Mouse (Mus musculus) ES-Bruce4 (cell line): ENCODE data around the gene Ros1.

Source experiments
- CTCF ChIP-seq: IDR thresholded peaks from one replicate; pipeline ENCODE4 v1.8.1; 2011; ENCODE audit warnings: low read depth, low read length
- POLR2A ChIP-seq: IDR thresholded peaks from one replicate; pipeline ENCODE4 v1.8.1; 2011; ENCODE audit warnings: low read length; ENCODE audit not compliant: insufficient read depth

- TF ChIP-seq CTCF (no peak), POLR2A (no peak)
These were observed 167.6 kb downstream of the Ros1 start for GRCm38 (mm10) chr10:52027161-52028035.
